Mouse (Mus musculus) heart, adult 18-20 months (tissue): Measurements from ENCODE around the gene Sash3. TPM values are rescaled to one million over a fixed set of nuclear protein-coding genes. Genes with fewer than 3 reads are reported as not detected.

Experiments
- DNase-seq, 2 experiments: peaks; one replicate each; pipeline ENCODE4 v3.0.0; 2021 to 2022; ENCODE audit warnings: mixed read lengths in 1 of 2
- long read RNA-seq, 2 experiments: library from polyadenylated mRNA; stranded (forward); transcript quantifications; one replicate each; pipeline ENCODE4 v2.0.0; 2021
- total RNA-seq, 2 experiments: library from RNA; stranded (reverse); gene quantifications; 2 replicates each; pipeline ENCODE4 v1.2.3; 2021

The Sash3 gene
- 1 to 10 TPM; 1.0 to 4.1 TPM for total RNA-seq
- long read RNA-seq, experiment 1 = 0 reads
- long read RNA-seq, experiment 2, partial matches to known transcripts = 0 of 1 reads
- long read RNA-seq, experiment 2, other reads (novel, unspliced or antisense) = 1 of 1 reads

DNA sequence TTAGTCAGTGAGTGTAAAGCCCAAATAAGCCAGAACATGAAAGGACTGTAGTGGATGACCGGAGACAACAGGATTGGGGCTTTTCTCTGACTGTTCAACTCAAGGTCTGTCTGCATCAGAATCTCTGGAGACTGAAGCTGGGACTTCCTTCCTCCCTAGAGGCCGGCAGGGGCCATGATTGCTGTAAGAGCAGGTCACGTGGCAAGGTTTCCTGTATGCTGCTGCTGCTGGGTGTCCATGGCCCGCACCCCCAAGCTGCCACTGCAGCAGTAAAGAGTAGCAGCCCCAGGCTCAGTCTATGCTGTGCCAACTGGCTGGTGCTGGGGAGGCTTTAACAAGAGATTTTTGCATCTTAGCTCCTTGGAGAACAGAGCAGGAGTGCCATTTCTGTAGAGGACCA is at the start of gene Sash3:
Gene Sash3 (plus strand): TSS at position 175 of the 400 bp plus-strand sequence.
- DNase-seq = peak in 1 of 2 experiments; percentile 65

DNA sequence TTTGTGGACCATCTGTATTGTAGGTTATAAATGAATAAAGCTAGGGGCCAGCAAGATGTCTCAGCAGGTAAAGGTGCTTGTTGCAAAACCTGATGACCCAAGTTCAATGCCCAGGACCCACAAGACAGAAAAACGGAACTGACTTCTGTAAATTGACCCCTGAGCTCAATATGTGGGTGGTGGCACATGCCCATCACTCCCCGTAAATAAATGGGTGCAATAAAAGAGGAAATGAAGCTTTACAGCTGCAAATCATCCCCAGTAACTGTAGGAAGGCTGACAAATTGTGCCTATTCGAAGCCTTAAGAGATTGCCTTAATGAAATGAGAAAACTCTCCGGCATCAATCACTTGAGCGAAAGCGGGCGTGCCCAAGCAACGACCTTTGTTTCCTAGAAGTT is 49.7 kb upstream of the Sash3 start:
- no peak for DNase-seq

DNA sequence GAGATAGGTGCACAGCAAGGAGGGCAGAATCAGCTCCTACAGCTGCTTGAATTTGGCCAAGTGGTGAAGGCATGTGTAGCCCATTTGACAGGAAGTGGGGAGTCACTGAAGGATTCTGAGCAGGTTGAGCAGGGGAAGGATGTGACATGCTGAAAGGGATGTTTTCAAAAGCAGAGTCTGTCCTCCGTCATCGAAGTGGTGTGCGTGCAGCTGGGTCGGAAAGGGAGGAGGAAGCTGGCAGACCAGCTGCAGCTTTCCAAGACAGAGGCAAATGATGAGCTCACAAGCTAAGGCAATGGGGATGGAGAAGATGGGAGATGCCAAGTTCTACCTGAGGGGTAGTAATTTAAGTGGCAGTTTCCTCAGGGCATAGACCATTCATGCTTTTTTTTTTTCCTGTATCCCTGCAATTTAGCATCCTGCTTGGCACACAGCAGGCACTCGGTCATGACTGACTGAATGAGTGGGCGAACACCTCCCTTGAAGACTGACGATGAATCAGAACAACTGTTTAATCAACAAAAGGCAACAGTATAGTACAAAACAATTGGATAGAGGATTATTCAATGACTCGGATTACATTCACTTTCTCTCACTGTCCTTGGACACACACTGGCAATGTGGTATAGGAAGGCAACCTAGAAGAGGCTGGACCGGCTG is 47.6 kb upstream of the Sash3 start:
- no peak for DNase-seq

DNA sequence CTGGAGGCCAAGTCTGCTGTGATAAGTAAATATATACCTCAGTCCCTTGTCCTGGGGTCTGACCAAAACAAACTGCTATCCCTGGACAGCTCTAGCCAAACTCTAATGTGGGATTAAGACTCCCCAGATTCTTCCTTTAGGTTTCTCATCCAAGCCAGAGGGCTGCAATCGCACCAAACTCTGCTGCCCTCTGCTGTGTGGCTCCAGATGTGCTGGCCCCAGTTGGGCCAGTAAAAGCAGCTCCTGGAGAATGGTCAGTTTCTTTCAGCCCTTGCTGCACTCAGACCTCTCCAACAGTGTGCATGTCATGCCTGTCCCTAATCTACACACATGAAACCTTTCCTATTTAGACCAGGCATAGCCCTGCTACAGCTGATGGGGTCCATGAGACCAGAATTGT is 46.4 kb upstream of the Sash3 start:
- peak; percentile 17 to 41 for DNase-seq

DNA sequence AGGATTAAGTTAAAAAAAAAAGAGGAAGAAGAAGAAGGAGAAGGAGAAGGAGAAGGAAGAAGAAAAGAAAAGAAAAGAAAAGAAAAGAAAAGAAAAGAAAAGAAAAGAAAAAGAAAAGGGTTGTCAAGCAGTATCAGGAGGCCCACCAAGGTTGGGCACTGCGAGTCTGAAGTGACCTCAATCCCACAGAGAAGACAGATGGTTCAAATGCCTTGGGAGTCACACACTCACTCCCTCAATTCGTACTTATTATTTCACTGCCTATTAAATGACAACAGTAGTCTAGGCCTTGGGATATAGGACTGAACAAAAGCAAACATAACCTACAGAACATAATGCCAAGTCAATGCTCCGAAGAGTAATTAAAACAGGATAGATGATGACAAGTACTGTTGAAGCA is 43.0 kb upstream of the Sash3 start:
- no peak for DNase-seq

DNA sequence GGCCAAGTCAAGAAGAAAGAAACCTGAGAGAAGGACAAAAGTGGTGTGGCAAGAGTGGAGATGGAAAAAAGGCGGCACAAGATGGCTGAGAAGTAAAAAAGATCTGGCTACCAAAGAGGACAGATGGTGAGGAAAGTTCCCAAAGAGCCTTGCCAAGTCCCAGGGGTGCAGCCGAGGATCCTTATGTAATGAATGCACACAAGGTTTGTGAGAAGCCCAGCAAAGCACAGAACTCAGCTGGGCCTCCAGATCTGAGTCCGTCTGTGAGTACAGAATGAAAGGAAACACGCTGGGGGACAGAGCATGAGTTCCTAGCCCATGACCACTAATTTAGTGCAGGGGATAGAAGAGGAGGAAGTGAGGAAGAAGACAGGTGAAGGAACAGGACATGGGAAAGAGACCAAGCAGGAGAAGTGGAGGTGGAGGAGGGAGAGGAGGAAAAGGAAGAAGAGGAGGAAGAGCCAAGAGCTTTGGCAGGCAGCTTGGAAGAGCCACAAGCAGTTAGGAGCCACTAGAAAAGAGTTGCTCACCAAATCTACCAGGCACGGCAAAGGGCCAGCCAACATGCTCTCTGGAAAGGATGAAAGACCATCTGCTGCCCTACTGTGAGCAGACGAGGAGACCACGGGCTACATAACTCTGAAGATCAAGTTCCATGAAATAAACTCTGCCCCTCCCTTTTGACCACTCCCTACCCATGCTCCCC is 41.3 kb upstream of the Sash3 start:
- DNase-seq = no peak

DNA sequence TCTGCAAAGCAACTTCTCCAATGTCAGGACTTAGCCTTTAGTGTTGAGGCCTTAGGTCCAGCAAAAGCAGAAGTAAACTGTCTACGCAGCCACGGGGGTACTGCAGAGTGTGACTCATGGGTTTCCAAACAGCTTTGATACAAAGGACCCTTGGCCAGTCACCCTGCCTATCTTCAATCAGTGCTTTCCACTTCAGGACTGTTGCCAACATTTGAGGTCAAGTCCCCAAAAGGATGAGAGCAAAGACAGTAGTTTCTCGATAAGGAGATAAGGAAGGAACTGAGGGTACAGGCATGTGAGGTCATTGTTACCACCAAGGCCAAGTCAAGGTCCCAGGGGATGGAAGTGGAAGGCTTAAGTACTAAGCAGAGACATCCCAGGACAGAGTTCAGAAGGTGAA is 40.0 kb upstream of the Sash3 start:
- DNase-seq = peak; percentile 49 to 54

DNA sequence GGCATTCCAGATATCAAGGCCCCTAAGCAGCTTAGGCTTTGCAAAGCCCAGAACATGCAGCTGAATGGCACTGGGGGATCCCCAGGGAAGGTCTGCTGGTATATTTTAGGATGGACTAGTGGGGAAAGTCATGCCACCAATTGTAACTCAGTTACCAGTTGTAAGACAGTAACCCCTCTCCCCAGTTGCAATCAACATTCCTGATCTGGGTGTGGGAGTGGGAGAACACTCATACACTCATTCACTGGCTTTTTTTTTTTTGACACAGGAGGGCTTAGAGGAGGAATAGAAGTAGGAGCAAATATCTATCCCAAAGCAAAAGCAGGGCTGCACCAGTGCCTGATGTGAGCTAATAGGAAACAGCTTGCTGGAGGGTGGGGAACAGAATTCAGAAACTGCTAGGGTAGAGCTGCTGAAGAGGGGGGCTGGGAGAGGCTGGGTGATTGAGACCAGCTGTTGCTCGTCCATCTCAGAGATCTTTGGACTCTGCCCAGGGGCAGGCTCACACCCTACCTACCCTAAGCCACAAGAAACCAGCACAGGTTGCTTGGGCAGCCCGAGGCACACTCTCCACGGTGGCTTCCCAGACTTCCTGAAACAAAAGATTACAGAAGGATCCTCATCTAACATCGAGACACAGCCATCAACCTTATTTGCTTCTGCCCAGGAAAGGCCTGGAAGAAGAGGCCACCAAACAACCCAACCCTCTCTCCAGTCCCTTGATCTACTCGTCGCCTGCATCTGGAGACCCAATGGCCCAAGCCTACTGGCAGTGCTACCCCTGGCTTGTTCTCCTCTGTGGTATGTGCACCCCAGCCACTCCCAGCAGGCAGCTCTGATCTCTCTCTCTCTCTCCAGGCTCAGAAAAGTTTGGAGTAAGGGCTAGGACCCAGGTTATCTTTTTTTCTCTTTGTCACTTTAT is 37.6 kb upstream of the Sash3 start, which contains the start of gene Xpnpep2:
Gene Xpnpep2 (plus strand): TSS at position 332 of the 922 bp plus-strand sequence.
- peak in 1 of 2 experiments; percentile 19 for DNase-seq

DNA sequence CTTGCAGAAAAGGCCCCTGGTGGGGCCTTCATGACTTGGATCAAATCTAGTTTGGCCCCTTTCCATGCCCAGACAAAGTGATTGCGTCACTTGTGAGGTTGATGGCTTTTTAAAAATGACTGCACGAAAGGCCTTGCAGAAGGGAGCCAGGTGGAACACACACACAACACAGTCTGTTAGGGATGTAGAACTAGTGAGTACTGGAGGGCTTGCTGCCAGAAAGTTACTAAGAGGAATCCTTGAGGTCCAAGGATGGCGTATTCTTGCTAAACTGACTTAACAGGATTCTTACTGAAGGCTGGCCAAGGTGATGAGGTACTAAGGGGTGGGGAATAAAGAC is 37.0 kb upstream of the Sash3 start:
- DNase-seq = no peak

DNA sequence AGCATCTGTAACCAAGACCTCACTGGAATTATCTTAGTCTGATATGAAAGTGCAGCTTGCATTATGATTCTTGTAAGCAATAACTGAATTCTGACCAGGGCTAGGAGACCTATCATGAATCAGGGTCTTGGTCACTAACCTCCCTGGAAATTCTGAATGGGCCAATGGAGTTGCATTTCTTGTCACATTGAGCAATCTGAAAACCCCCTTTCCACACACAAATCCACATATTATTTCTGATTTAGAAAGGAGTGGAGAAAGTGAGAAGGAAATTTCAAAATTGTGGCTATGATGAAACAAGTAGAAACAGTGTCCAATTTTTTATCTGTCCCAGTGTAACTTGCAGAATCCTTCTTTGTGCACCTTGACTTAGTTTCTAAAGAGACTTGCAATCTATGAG is 26.9 kb upstream of the Sash3 start:
- no peak for DNase-seq

DNA sequence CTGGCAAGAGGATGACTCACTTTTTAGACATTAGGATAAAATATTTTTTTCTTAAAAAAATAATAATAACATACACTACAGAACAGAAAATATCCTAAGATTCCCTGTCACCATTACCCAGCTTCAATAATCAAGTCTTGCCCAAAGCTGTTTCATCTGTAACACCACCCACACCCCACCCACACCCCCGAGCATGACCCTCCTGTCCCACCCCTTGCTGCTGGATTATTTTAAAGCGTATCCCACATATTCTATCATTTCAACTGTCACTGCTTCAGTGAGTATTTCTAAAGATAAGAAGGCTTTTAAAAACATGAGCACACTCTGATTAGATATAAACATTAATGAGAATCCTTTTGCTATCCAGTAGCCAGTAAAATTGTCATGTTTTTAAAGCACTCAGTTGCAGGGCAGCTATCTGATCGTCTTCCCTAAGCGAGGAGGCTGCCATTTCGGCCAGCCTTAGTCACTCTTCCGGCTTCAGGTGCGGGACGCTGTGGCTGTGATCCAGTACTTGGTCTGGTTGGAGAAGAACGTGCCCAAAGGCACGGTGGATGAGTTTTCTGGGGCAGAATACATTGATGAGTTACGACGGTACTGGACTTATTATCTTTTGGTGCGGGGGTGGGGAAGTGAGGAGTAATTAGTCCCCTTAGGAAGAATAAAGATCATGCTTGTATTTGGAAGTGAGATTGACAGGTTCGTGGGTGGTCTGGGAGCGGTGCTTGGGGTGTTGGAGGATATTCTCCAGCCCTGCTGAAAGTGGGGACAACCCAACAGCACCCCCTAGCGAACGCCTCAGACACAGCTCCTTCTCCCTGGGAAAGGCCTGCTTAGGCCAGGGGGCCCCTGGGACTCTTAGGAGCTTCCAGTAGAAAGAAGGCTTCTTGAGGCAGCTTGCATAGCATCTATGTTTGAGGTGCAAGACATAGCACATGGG is 21.8 kb upstream of the Sash3 start:
- peak; percentile 51 to 82 for DNase-seq

DNA sequence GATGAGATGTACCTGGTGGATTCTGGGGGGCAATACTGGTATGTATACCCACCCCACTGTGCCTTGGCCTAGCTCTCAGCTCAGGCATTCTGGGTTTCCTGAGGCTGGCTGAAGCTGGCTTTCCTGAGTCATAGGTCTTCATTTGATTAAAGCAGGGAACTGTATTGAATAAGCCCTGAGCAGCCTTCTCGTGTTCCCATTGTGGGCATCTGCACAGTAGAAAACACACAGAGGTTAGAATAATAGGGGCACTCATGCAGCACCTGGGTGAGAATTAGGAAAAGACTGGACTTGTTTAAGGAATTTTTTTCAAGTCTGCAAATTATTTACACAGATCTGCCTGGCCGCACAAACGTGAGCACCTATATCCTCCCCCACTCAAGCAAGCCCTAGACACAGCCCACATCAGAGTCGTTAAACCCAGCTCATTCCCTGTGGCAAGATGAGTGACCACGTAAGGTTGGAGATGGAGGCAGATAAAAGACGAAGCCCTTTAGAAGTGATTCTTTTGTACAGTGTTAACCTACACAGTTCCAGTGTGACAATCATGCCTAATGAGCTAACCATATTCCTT is 19.2 kb upstream of the Sash3 start:
- no peak for DNase-seq

DNA sequence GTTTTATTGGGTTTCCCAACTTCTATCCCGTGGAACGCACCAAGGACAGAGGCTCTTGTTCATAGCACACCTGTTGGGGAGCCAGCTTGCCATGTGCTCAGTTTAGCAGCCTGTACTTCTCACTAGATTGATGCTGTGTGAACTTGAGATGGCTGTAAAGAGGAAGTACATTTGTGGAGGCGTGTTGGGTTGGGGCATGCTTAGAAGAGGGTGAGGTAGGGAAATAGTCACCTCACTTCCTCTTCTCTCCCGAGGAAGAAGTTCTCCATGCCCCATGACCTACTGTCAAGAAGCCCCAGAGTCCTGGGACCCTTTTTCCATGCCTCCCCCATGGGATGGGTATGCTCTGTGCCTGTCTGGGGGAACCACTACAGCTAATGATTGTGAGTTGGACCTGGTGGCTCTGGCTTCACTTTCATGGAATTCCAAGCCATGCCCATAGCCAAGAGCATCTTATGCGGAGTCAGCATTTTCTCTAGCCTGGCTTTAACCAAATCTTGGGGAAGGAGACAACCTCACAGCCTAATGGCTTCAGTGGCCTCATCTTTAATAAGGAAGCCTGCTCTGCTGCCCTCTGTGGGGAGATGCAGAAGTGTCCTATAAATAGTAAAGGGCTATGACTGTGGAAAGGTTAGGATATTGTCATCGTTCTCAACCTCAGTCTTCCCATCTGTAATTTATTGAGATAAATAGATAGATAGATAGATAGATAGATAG is 18.6 kb upstream of the Sash3 start:
- DNase-seq = no peak

DNA sequence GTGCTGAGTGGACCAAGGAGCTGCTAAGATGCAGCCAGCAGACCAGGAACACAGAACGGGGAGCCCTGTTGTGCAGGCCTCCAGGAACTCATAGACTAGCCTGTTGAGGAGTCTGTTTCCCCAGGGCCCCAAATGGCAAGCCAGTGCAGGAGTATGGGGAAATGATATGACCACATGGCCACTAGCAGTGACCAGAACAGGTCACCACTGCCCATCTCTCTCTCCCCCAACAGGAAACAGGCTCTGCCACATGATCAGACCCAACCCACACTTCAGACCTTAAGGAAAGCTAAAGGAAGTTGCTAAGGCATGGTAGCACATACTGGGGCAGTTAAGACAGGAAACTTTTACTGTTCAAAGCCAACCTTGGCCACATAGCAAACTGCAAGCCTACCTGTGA is 17.1 kb upstream of the Sash3 start:
- no peak for DNase-seq

DNA sequence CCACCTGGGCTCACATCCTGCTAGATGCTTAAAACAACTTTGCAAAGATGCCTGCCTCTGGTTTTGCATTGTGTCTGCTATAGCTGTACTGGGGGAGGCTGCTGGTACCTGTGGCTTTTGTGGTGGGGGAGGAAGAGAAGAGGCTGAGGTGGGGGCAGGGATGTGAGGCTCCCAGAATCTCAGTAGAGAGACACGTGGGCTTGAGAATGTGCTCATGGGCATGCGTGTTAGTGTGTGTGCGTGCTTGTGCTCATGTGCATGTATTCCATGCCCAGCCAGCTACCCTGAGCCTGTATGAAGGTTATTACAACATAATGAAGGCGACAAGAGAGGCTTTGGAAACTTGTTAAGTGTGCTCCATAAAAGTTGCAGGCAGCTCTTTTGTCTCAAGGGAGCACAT is 9.3 kb upstream of the Sash3 start:
- no peak for DNase-seq

DNA sequence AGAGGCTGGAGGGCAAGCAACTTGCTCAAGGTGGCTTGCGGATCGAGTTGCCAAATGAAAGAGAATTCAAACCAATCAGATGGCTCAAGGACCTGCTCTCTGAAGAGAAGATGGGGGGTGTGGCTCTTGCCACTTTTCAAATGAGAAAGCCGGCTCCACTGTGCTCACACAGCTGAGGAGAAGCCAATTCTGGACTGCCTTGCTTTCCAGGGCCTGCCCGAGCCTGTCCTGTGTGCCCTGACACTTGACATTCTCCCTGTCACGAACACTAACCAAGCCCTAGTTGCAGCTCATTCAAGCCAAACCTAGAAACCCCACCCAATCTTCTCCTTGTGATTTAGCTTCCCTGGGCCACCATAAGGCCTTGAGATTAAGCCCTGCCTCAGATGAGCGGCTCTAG is 8.2 kb upstream of the Sash3 start:
- no peak for DNase-seq

DNA sequence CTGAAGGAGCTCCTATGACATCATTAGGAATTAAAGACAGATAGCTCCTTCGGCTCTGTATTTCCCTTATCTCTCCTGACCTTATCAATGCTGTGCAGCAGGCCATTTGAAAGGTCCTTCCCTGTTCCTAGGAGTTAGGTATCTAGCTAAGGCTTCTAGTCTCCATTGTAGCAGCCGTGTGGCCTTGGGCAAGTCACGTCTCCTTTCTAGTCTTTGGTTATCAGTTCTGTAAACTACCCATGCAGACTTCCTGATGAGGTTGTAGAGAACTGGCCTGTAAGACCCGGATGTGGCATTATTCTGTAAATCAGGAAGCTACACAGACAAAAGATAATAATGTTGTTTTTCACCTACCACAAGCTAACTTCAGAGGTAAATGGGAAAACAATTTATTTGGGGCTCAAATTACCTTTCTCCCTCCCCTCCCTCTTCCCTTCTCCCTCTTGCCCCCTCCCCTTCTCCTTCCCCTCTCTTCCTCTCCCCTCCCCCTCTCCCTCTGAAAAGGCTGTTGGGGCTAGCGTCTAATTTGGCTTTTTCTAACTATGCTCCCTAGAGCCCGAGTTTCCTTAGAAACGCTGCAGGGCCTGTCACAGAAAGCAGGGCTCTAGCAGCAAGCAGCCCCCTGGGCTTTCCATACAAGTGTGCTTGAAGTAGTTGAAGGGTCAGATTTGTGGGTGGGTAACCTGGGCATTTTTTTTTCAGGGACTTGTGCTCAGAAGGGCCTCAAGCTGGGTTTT is 7.5 kb upstream of the Sash3 start:
- no peak for DNase-seq

DNA sequence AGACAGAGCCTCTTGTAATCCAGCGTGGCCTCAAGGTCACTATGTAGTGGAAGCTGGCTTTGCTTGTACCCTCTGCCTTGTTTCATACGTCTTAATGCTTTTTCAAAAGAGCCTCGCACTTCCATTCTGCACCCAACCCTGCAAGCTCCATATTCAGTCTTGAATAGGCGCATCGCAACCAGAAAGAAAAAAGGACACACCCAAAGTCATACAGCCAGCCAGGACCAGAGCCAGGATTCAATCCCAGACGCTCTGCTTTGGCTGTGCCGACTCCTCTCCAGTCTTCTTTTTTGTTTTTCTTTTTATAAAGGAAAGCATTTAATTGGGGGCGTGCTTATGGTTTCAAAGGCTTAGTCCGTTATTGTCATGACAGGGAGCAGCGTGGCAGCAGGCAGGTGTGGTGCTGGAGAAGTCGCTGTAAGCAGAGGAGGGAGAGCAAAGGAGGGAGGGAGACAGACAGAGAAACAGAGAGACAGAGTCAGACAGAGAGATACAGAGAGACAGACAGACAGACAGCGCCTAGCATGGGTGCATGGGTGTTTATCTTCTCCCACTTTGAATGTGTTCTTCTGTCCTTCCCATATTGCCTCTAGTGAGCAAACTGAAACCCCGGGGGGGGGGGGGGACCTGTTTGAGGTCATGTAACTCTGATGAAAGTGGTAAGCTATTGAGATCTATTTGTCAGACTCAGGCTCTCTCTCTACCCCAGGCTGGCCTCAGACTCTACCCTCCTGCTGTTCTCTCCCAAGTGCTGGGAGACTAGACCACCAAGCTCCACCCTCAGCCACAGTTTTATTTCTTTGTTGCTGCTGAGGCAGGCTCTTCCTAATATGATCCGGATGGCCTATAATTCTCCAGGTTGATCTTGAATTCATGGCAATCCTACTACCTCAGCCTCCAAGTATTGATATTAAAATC is 6.6 kb upstream of the Sash3 start:
- no peak for DNase-seq
